Mouse (Mus musculus) embryonic facial prominence, embryonic 11.5 days (tissue): ENCODE data around the gene Dnajb12. TPM values are rescaled to one million over a fixed set of nuclear protein-coding genes. Genes with fewer than 3 reads are reported as not detected.

Source experiments
- ATAC-seq: fragments of 200-750 bp; cut with Nextera tagmentation; replicated peaks from 2 replicates; pipeline ENCODE4 v1.8.0; 2017; ENCODE audit warnings: low read depth; ENCODE audit not compliant: insufficient number of reproducible peaks, low FRiP score, low TSS enrichment
- DNase-seq: peaks from one replicate; pipeline ENCODE4 v3.0.0-alpha.2; 2015; ENCODE audit warnings: low spot score
- H3K27ac ChIP-seq: fragments of 300-500 bp; sonication (generic); replicated peaks from 2 replicates; pipeline ENCODE4 v1.5.1; 2014; ENCODE audit warnings: mild to moderate bottlenecking, low read depth, low read length, control low read depth
- H3K27me3 ChIP-seq: fragments of 300-500 bp; sonication (generic); 2 replicates; pipeline ENCODE4 v1.6.1; 2014; ENCODE audit warnings: mild to moderate bottlenecking, low read length, moderate library complexity, mixed read lengths; ENCODE audit not compliant: control insufficient read depth, insufficient read depth
- H3K36me3 ChIP-seq: fragments of 300-500 bp; sonication (generic); replicated peaks from 2 replicates; pipeline ENCODE4 v1.6.1; 2014; ENCODE audit warnings: low read depth, mild to moderate bottlenecking, low read length, moderate library complexity, mixed read lengths; ENCODE audit not compliant: control insufficient read depth, insufficient read depth
- H3K4me1 ChIP-seq: fragments of 300-500 bp; sonication (generic); 2 replicates; pipeline ENCODE4 v1.6.1; 2014; ENCODE audit warnings: low read length, mixed read lengths; ENCODE audit not compliant: control insufficient read depth, insufficient read depth
- H3K4me2 ChIP-seq: fragments of 300-500 bp; sonication (generic); 2 replicates; pipeline ENCODE4 v1.6.1; 2014; ENCODE audit warnings: low read depth, mild to moderate bottlenecking, control low read depth, low read length, moderate library complexity
- H3K4me3 ChIP-seq: fragments of 300-500 bp; sonication (generic); 2 replicates; pipeline ENCODE4 v1.5.1; 2014; ENCODE audit warnings: low read depth, low read length, control low read depth
- H3K9ac ChIP-seq: fragments of 300-500 bp; sonication (generic); replicated peaks from 2 replicates; pipeline ENCODE4 v1.6.1; 2014; ENCODE audit warnings: mild to moderate bottlenecking, control low read depth, low read length
- H3K9me3 ChIP-seq: fragments of 300-500 bp; sonication (generic); replicated peaks from 2 replicates; pipeline ENCODE4 v1.6.1; 2016; ENCODE audit warnings: mild to moderate bottlenecking, low read length, inconsistent platforms, mixed read lengths; ENCODE audit not compliant: control insufficient read depth
- WGBS: fragments of 180-500 bp; shearing (Covaris S2); extraction: QIAGEN DNeasy Blood & Tissue Kit; methylation state at CpG from one replicate; pipeline ENCODE4 v1.1.7; 2014; 5-methylcytosine and 5-hydroxymethylcytosine counted together
- polyA plus RNA-seq: library from polyadenylated mRNA; unstranded; fragments of >200 nt; fragmentation: Nextera tagmentation; extraction: Ambion mirVana; gene quantifications from 2 replicates; pipeline ENCODE4 v1.2.1, GENCODE M21; 2014

The Dnajb12 gene
- 19.4 and 21.6 TPM in 2 replicates for polyA plus RNA-seq

GRCm38 (mm10) chr10:59879255-59880028, at the start of gene Dnajb12:
Gene Dnajb12, plus strand, starts transcription at chr10:59879556.
- H3K9ac ChIP-seq: peak within 1 kb of the TSS; percentile 98
- under 1% methylated on average over 80 of the region's 80 CpGs for WGBS
- peak within 1 kb of the TSS; percentile 99 for H3K27ac ChIP-seq
- H3K4me1 ChIP-seq: no peaks in the 10 kb centered on the region
- peak within 1 kb of the TSS; percentile 89 for H3K4me3 ChIP-seq
- ATAC-seq: peak; percentile 91
- no peaks in the 10 kb centered on the region for H3K9me3 ChIP-seq
- no peaks in the 10 kb centered on the region for H3K36me3 ChIP-seq
- H3K4me2 ChIP-seq: peak within 1 kb of the TSS; percentile 60
- H3K27me3 ChIP-seq: no peaks in the 10 kb centered on the region
- DNase-seq: peak; percentile 97

- ATAC-seq: no peak
- Histone ChIP-seq H3K4me3 (no peak overlapping the region), H3K27ac (no peak overlapping the region), H3K36me3 (no peaks in the 10 kb centered on the region; the same call in none of the 2 replicates), H3K4me2 (no peak overlapping the region), H3K27me3 (no peaks in the 10 kb centered on the region), H3K9ac (no peak overlapping the region), H3K4me1 (no peaks in the 10 kb centered on the region), H3K9me3 (no peaks in the 10 kb centered on the region)
- WGBS: 95% methylated on average over 6 of the region's 6 CpGs
- no peak for DNase-seq
These were observed 49.5 kb upstream of the Dnajb12 start for GRCm38 (mm10) chr10:59829886-59830285.

DNA sequence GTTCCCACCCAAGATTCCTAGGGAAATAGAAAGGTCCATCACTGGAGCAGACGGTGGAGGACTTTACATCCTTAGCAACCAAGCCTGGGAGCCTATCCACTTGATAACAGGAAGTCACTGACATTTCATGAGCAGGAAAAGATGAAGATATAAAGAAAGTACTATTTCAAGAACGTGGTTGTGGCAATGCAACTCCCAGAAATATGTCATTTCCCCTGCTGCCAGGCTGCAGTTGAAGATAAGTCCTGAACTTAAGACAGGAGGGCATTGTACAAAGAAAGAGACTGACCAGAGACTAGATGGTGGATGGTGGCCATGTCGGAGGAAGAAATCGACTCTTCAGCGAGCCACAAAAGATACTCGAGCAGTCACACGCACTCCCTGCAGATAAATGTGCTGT, 47.4 kb upstream of the Dnajb12 start:
- no peak overlapping the region for H3K27ac ChIP-seq
- H3K36me3 ChIP-seq: no peaks in the 10 kb centered on the region; the same call in none of the 2 replicates
- no peaks in the 10 kb centered on the region for H3K4me1 ChIP-seq
- DNase-seq: no peak
- no peak overlapping the region for H3K9ac ChIP-seq
- H3K9me3 ChIP-seq: no peaks in the 10 kb centered on the region
- no peak overlapping the region for H3K4me3 ChIP-seq
- 91% methylated on average over 7 of the region's 7 CpGs for WGBS
- ATAC-seq: no peak
- no peaks in the 10 kb centered on the region for H3K27me3 ChIP-seq
- H3K4me2 ChIP-seq: no peak overlapping the region

GRCm38 (mm10) chr10:59835301-59836155, 43.8 kb upstream of the Dnajb12 start:
- DNase-seq (no peak), ATAC-seq (no peak)
- H3K4me2 ChIP-seq: no peak overlapping the region
- H3K36me3 ChIP-seq: no peaks in the 10 kb centered on the region; the same call in 1 of the 2 replicates
- H3K9me3 ChIP-seq: no peaks in the 10 kb centered on the region
- no peak overlapping the region for H3K27ac ChIP-seq
- no peak overlapping the region for H3K4me3 ChIP-seq
- no peak overlapping the region for H3K9ac ChIP-seq
- no peaks in the 10 kb centered on the region for H3K4me1 ChIP-seq
- H3K27me3 ChIP-seq: no peaks in the 10 kb centered on the region
- WGBS: 89% methylated on average over 14 of the region's 14 CpGs

DNA sequence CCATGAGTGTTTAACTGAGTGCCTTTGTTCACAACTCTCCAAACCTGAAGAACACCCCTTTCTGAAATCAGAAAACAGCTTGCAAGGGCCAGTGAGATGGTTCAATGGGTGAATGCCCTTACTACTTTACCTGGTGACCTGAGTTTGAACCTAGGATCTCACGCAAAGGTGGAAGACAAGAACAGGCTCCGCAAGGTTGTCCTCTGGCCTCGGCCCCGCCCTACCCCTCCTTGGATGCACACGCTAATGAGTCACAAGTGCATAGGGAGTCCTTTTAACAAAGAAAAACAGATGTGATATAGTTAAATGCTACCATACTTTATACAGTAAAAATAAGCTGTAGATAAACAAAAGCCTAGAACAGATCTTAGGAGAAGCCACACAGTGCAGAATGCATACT, 41.9 kb upstream of the Dnajb12 start:
- ATAC-seq (no peak), DNase-seq (no peak)
- no peaks in the 10 kb centered on the region for H3K4me1 ChIP-seq
- no peak overlapping the region for H3K4me2 ChIP-seq
- H3K27ac ChIP-seq: no peak overlapping the region
- H3K36me3 ChIP-seq: no peaks in the 10 kb centered on the region; the same call in 1 of the 2 replicates
- no peaks in the 10 kb centered on the region for H3K27me3 ChIP-seq
- 92% methylated on average over 5 of the region's 5 CpGs for WGBS
- no peaks in the 10 kb centered on the region for H3K9me3 ChIP-seq
- no peak overlapping the region for H3K9ac ChIP-seq
- H3K4me3 ChIP-seq: no peak overlapping the region

DNA sequence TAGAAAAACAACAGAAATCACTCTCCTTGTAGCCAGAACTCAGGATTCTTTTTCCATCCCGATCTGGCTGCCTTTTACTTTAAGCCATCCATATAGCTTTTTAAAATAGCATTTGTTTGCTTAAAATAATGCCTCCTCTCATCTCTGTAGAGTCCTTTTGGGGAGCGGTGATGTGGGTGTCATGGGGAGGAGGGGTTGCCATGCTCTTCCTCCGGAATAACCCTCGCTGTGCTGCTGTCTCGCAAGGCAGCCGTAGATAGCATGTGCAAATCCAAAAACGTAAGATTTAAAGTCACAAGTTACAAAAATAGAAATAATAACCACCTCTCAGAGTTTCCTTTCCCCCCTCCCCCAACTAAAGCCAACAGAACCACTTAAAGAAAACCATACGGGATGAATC, 37.9 kb upstream of the Dnajb12 start:
- no peaks in the 10 kb centered on the region for H3K9me3 ChIP-seq
- no peak overlapping the region for H3K4me2 ChIP-seq
- 93% methylated on average over 8 of the region's 8 CpGs for WGBS
- H3K9ac ChIP-seq: no peak overlapping the region
- no peak overlapping the region for H3K4me3 ChIP-seq
- ATAC-seq (no peak), DNase-seq (no peak)
- H3K27ac ChIP-seq: no peak overlapping the region
- H3K27me3 ChIP-seq: no peaks in the 10 kb centered on the region
- H3K36me3 ChIP-seq: no peaks in the 10 kb centered on the region
- H3K4me1 ChIP-seq: no peaks in the 10 kb centered on the region

GRCm38 (mm10) chr10:59843125-59843524, 36.2 kb upstream of the Dnajb12 start:
- no peaks in the 10 kb centered on the region for H3K4me1 ChIP-seq
- no peak for ATAC-seq
- DNase-seq: no peak
- H3K27me3 ChIP-seq: no peaks in the 10 kb centered on the region
- H3K9ac ChIP-seq: no peak overlapping the region
- H3K4me3 ChIP-seq: no peak overlapping the region
- no peak overlapping the region for H3K27ac ChIP-seq
- 34% methylated on average over 5 of the region's 5 CpGs for WGBS
- no peaks in the 10 kb centered on the region for H3K36me3 ChIP-seq
- H3K4me2 ChIP-seq: no peak overlapping the region
- no peaks in the 10 kb centered on the region for H3K9me3 ChIP-seq

GRCm38 (mm10) chr10:59844686-59845085, 34.7 kb upstream of the Dnajb12 start:
- H3K27me3 ChIP-seq: no peaks in the 10 kb centered on the region
- no peak overlapping the region for H3K27ac ChIP-seq
- H3K9ac ChIP-seq: no peak overlapping the region
- no peaks in the 10 kb centered on the region for H3K9me3 ChIP-seq
- H3K36me3 ChIP-seq: no peaks in the 10 kb centered on the region
- no peak overlapping the region for H3K4me2 ChIP-seq
- 92% methylated on average over 9 of the region's 9 CpGs for WGBS
- no peaks in the 10 kb centered on the region for H3K4me1 ChIP-seq
- ATAC-seq (no peak), DNase-seq (no peak)
- H3K4me3 ChIP-seq: no peak overlapping the region
